ENCODE assay signal across 8 mouse cellular contexts in genomic region chr17:56257181-56257894, GRCm38 (mm10). TPM values are rescaled to one million over a fixed set of nuclear protein-coding genes. Genes with fewer than 3 reads are reported as not detected.
A peak's percentile ranks its signal among the peaks of the same experiment; 100 is the strongest.
DNase-seq lines count a peak whose midpoint lies in the region; ATAC-seq and TF ChIP-seq lines count a peak whose summit lies in the region.

No protein-coding gene starts in this region.

- TF ChIP-seq CTCF in bone marrow, adult 2 months (IDR thresholded peaks at IDR 0.05; ENCODE audit: control insufficient read depth, insufficient read depth, low read length), result no peak
- TF ChIP-seq CTCF in forebrain, postnatal 0 days (IDR thresholded peaks at IDR 0.05; ENCODE audit: low read depth), result no peak

- peak overlapping the region; percentile 63 for H3K27ac ChIP-seq in bone marrow, adult 2 months (ENCODE audit: control insufficient read depth, insufficient read depth, low read depth, low read length, poor library complexity)
- peak overlapping the region; percentile 82 for H3K27ac ChIP-seq in forebrain, postnatal 0 days (ENCODE audit: low read depth, low read length)
- H3K27ac ChIP-seq in neural tube, embryonic 12.5 days, result 0 out of 2 replicates have a peak overlapping the region, but pooled peaks have one; percentile 50

- H3K4me2 ChIP-seq in forebrain, postnatal 0 days (ENCODE audit: low read depth), result peak overlapping the region; percentile 91
- peak overlapping the region; percentile 92 for H3K4me2 ChIP-seq in neural tube, embryonic 12.5 days (replicated peaks)

- H3K36me3 ChIP-seq in forebrain, postnatal 0 days (ENCODE audit: insufficient read depth), result peaks cover 42% of the 10 kb centered on the region
- H3K36me3 ChIP-seq in neural tube, embryonic 12.5 days, result peaks cover 44% of the 10 kb centered on the region

- 6% methylated on average over 56 of the region's 58 CpGs for WGBS in bone marrow, adult 2 months
- 23% methylated on average over 26 of the region's 58 CpGs for WGBS in forebrain, postnatal 0 days
- WGBS in neural tube, embryonic 12.5 days, result 13% methylated on average over 58 of the region's 58 CpGs

- no peak for TF ChIP-seq POLR2A in bone marrow, adult 2 months (IDR thresholded peaks at IDR 0.05; ENCODE audit: borderline replicate concordance, control insufficient read depth, low read depth, low read length)

- ATAC-seq in forebrain, postnatal 0 days, result no peak
- ATAC-seq in neural tube, embryonic 12.5 days (ENCODE audit: low FRiP score, low read depth), result no peak
- no peak for ATAC-seq in frontal cortex, adult (ENCODE audit: low TSS enrichment)
- ATAC-seq in erythroid progenitor cell, adult 5-6 weeks (replicated peaks; ENCODE audit: low FRiP score, poor library complexity, severe bottlenecking), result no peak

- H3K9ac ChIP-seq in forebrain, postnatal 0 days, result peak overlapping the region; percentile 72
- H3K9ac ChIP-seq in neural tube, embryonic 12.5 days, result peak overlapping the region; percentile 68

- peak; percentile 40 to 45 for DNase-seq in left cerebral cortex, postnatal 36 days (ENCODE audit: low spot score in 2 of 2)
- DNase-seq in left cerebral cortex, adult 18-20 months (ENCODE audit: low spot score in 2 of 2), result no peak
- no peak for DNase-seq in forebrain, postnatal 0 days
- DNase-seq in kidney, postnatal 10 days, result peak; percentile 52

- no peaks in the 10 kb centered on the region for H3K9me3 ChIP-seq in forebrain, postnatal 0 days (ENCODE audit: low read length)
- H3K9me3 ChIP-seq in neural tube, embryonic 12.5 days, result no peaks in the 10 kb centered on the region

- no peaks in the 10 kb centered on the region for H3K27me3 ChIP-seq in forebrain, postnatal 0 days (ENCODE audit: insufficient read depth, low read length)
- H3K27me3 ChIP-seq in neural tube, embryonic 12.5 days (replicated peaks), result no peaks in the 10 kb centered on the region

- no peaks in the 10 kb centered on the region; the same call in 1 of the 2 replicates for H3K4me1 ChIP-seq in bone marrow, adult 2 months (ENCODE audit: control insufficient read depth, insufficient read depth, low read length)
- H3K4me1 ChIP-seq in forebrain, postnatal 0 days (ENCODE audit: insufficient read depth), result peaks cover 20% of the 10 kb centered on the region; the same call in 1 of the 2 replicates
- peaks cover 43% of the 10 kb centered on the region for H3K4me1 ChIP-seq in neural tube, embryonic 12.5 days

- intact Hi-C loops in left cerebral cortex, postnatal 36 days (cut with DNase I), result loop anchor here (5.0 kb wide), 1 partner anchor 125 kb away; no protein-coding TSS in a partner anchor

- H3K4me3 ChIP-seq in bone marrow, adult 2 months (replicated peaks; ENCODE audit: control insufficient read depth, low read depth, low read length), result peak overlapping the region; percentile 85
- H3K4me3 ChIP-seq in forebrain, postnatal 0 days (ENCODE audit: low read depth, low read length), result peak overlapping the region; percentile 50
- peak overlapping the region; percentile 78 for H3K4me3 ChIP-seq in neural tube, embryonic 12.5 days

RNA-seq across cellular contexts. Expression of gene Fem1a, which starts 0.7 kb away (rescaled TPM):
- total RNA-seq in left cerebral cortex, postnatal 36 days (2021), result 10 to 100 TPM; 33.0 to 35.4 TPM
- total RNA-seq in left cerebral cortex, adult 18-20 months (2021), result 10 to 100 TPM; 29.9 to 31.9 TPM
- polyA plus RNA-seq in bone marrow, adult 2 months (2011; ENCODE audit: insufficient read depth, insufficient read length, low replicate concordance, missing spikeins), result 6.9 and 10.8 TPM in 2 replicates
- total RNA-seq in forebrain, postnatal 0 days (2014; rRNA removed), result 44.2 and 53.6 TPM in 2 replicates
- polyA plus RNA-seq in forebrain, postnatal 0 days (2015; fragmentation: Nextera tagmentation; extraction: Ambion mirVana), result 15.4 and 17.2 TPM in 2 replicates
- polyA plus RNA-seq in neural tube, embryonic 12.5 days (2016; fragmentation: Nextera tagmentation; extraction: Ambion mirVana), result 19.9 and 20.6 TPM in 2 replicates
- 7.2 and 8.4 TPM in 2 replicates for total RNA-seq in erythroid progenitor cell, adult 5-6 weeks (2015; ENCODE audit: low replicate concordance)
- total RNA-seq in erythroid progenitor cell, adult 5-6 weeks (2017; ENCODE audit: low replicate concordance), result 5.7 and 7.6 TPM in 2 replicates

RNA-seq across cellular contexts. Expression of gene Ticam1, which starts 19.2 kb away (rescaled TPM):
- total RNA-seq in left cerebral cortex, postnatal 36 days (2021), result 1 to 10 TPM; 4.9 to 5.3 TPM
- 1 to 10 TPM; 5.2 to 7.6 TPM for total RNA-seq in left cerebral cortex, adult 18-20 months (2021)
- polyA plus RNA-seq in bone marrow, adult 2 months (2011; ENCODE audit: insufficient read depth, insufficient read length, low replicate concordance, missing spikeins), result 2.4 and 5.9 TPM in 2 replicates
- 1.9 and 2.5 TPM in 2 replicates for total RNA-seq in forebrain, postnatal 0 days (2014; rRNA removed)
- polyA plus RNA-seq in forebrain, postnatal 0 days (2015; fragmentation: Nextera tagmentation; extraction: Ambion mirVana), result 1.2 and 1.5 TPM in 2 replicates
- 1.5 and 2.0 TPM in 2 replicates for polyA plus RNA-seq in neural tube, embryonic 12.5 days (2016; fragmentation: Nextera tagmentation; extraction: Ambion mirVana)
- total RNA-seq in erythroid progenitor cell, adult 5-6 weeks (2015; ENCODE audit: low replicate concordance), result 4.0 and 4.6 TPM in 2 replicates
- 1.4 and 2.6 TPM in 2 replicates for total RNA-seq in erythroid progenitor cell, adult 5-6 weeks (2017; ENCODE audit: low replicate concordance)

RNA-seq across cellular contexts. Expression of gene Plin3, which starts 35.3 kb away (rescaled TPM):
- total RNA-seq in left cerebral cortex, postnatal 36 days (2021), result 10 to 100 TPM in 1 of 2 experiments, 1 to 10 TPM in 1; 9.3 to 10.1 TPM
- total RNA-seq in left cerebral cortex, adult 18-20 months (2021), result 10 to 100 TPM; 11.9 to 15.1 TPM
- polyA plus RNA-seq in bone marrow, adult 2 months (2011; ENCODE audit: insufficient read depth, insufficient read length, low replicate concordance, missing spikeins), result 10.9 and 29.6 TPM in 2 replicates
- 8.1 and 8.5 TPM in 2 replicates for total RNA-seq in forebrain, postnatal 0 days (2014; rRNA removed)
- polyA plus RNA-seq in forebrain, postnatal 0 days (2015; fragmentation: Nextera tagmentation; extraction: Ambion mirVana), result 12.4 and 13.9 TPM in 2 replicates
- 29.0 and 31.7 TPM in 2 replicates for polyA plus RNA-seq in neural tube, embryonic 12.5 days (2016; fragmentation: Nextera tagmentation; extraction: Ambion mirVana)
- 2.2 and 2.5 TPM in 2 replicates for total RNA-seq in erythroid progenitor cell, adult 5-6 weeks (2015; ENCODE audit: low replicate concordance)
- 5.6 and 6.7 TPM in 2 replicates for total RNA-seq in erythroid progenitor cell, adult 5-6 weeks (2017; ENCODE audit: low replicate concordance)

RNA-seq across cellular contexts. Expression of gene Dpp9, which starts 38.6 kb away (rescaled TPM):
- total RNA-seq in left cerebral cortex, postnatal 36 days (2021), result 10 to 100 TPM; 68.7 to 72.1 TPM
- 10 to 100 TPM; 59.7 to 69.5 TPM for total RNA-seq in left cerebral cortex, adult 18-20 months (2021)
- 8.4 and 8.9 TPM in 2 replicates for polyA plus RNA-seq in bone marrow, adult 2 months (2011; ENCODE audit: insufficient read depth, insufficient read length, low replicate concordance, missing spikeins)
- 16.2 and 21.9 TPM in 2 replicates for total RNA-seq in forebrain, postnatal 0 days (2014; rRNA removed)
- polyA plus RNA-seq in forebrain, postnatal 0 days (2015; fragmentation: Nextera tagmentation; extraction: Ambion mirVana), result 16.1 and 19.5 TPM in 2 replicates
- 35.0 and 35.1 TPM in 2 replicates for polyA plus RNA-seq in neural tube, embryonic 12.5 days (2016; fragmentation: Nextera tagmentation; extraction: Ambion mirVana)
- 5.8 and 11.7 TPM in 2 replicates for total RNA-seq in erythroid progenitor cell, adult 5-6 weeks (2015; ENCODE audit: low replicate concordance)
- total RNA-seq in erythroid progenitor cell, adult 5-6 weeks (2017; ENCODE audit: low replicate concordance), result 6.5 and 8.9 TPM in 2 replicates

RNA-seq across cellular contexts. Expression of gene Arrdc5, which starts 42.7 kb away (rescaled TPM):
- total RNA-seq in left cerebral cortex, postnatal 36 days (2021), result not detected
- total RNA-seq in left cerebral cortex, adult 18-20 months (2021), result not detected
- not detected in 2 replicates for polyA plus RNA-seq in bone marrow, adult 2 months (2011; ENCODE audit: insufficient read depth, insufficient read length, low replicate concordance, missing spikeins)
- total RNA-seq in forebrain, postnatal 0 days (2014; rRNA removed), result not detected in 2 replicates
- not detected in 2 replicates for polyA plus RNA-seq in forebrain, postnatal 0 days (2015; fragmentation: Nextera tagmentation; extraction: Ambion mirVana)
- not detected in 2 replicates for polyA plus RNA-seq in neural tube, embryonic 12.5 days (2016; fragmentation: Nextera tagmentation; extraction: Ambion mirVana)
- not detected in 2 replicates for total RNA-seq in erythroid progenitor cell, adult 5-6 weeks (2015; ENCODE audit: low replicate concordance)
- not detected in 2 replicates for total RNA-seq in erythroid progenitor cell, adult 5-6 weeks (2017; ENCODE audit: low replicate concordance)

Comparison
In these comparisons a context has a peak if more than half of its experiments do, and no peak if none do; other contexts are left out.
1. DNase-seq: peak in left cerebral cortex, postnatal 36 days (2 of 2) and kidney, postnatal 10 days (single experiment); none in left cerebral cortex, adult 18-20 months (0 of 2) and forebrain, postnatal 0 days (single experiment).
2. Peak in every context shown above with its lines, with median percentiles within 50 percentile points of each other: H3K27ac ChIP-seq and H3K4me3 ChIP-seq.